Mouse (Mus musculus) thymus, adult 2 months (tissue): ENCODE results near the gene G0s2. TPM values are rescaled to one million over a fixed set of nuclear protein-coding genes. Genes with fewer than 3 reads are reported as not detected.

Source experiments
- DNase-seq: peaks from one replicate; pipeline ENCODE4 v3.0.0; 2021
- H3K27ac ChIP-seq: fragments of 200-500 bp; 2 replicates; pipeline ENCODE4 v1.5.1; 2012; ENCODE audit warnings: low read length, control low read depth; ENCODE audit not compliant: control insufficient read depth, insufficient read depth
- H3K27me3 ChIP-seq: fragments of 200-500 bp; 2 replicates; pipeline ENCODE4 v1.6.1; 2012; ENCODE audit warnings: mild to moderate bottlenecking, low read length, moderate library complexity, mixed read lengths; ENCODE audit not compliant: control insufficient read depth, insufficient read depth
- H3K36me3 ChIP-seq: fragments of 200-500 bp; 2 replicates; pipeline ENCODE4 v1.6.1; 2012; ENCODE audit warnings: mild to moderate bottlenecking, low read length, moderate library complexity; ENCODE audit not compliant: control insufficient read depth, insufficient read depth
- H3K4me1 ChIP-seq: fragments of 200-500 bp; replicated peaks from 2 replicates; pipeline ENCODE4 v1.6.1; 2012; ENCODE audit warnings: low read length; ENCODE audit not compliant: control insufficient read depth, insufficient read depth
- H3K4me3 ChIP-seq: fragments of 200-500 bp; 2 replicates; pipeline ENCODE4 v1.5.1; 2012; ENCODE audit warnings: mild to moderate bottlenecking, low read length, control low read depth, moderate library complexity; ENCODE audit not compliant: control insufficient read depth, insufficient read depth
- CTCF ChIP-seq: fragments of 200-500 bp; IDR thresholded peaks from 2 replicates; pipeline ENCODE4 v1.5.1; 2012; ENCODE audit warnings: mild to moderate bottlenecking, control low read depth, low read length, moderate library complexity, borderline replicate concordance; ENCODE audit not compliant: control insufficient read depth, poor library complexity, insufficient read depth; ENCODE audit errors: extremely low read depth
- POLR2A ChIP-seq: fragments of 200-500 bp; IDR thresholded peaks from 2 replicates; pipeline ENCODE4 v1.6.1; 2012; ENCODE audit warnings: mild to moderate bottlenecking, low read length, control low read depth, moderate library complexity; ENCODE audit not compliant: control insufficient read depth, poor library complexity, insufficient read depth; ENCODE audit errors: extremely low read depth
- WGBS: fragments of 180-500 bp; shearing (Covaris S2); methylation state at CpG from one replicate; pipeline ENCODE4 v1.1.7; 2018; 5-methylcytosine and 5-hydroxymethylcytosine counted together
- polyA plus RNA-seq: library from polyadenylated mRNA; depleted of rRNA; stranded (reverse); fragments of >200 nt; gene quantifications from 2 replicates; pipeline ENCODE4 v1.2.3, GENCODE M21; 2012

G0s2 gene
- polyA plus RNA-seq, 1 experiment = 61.6 TPM

DNA sequence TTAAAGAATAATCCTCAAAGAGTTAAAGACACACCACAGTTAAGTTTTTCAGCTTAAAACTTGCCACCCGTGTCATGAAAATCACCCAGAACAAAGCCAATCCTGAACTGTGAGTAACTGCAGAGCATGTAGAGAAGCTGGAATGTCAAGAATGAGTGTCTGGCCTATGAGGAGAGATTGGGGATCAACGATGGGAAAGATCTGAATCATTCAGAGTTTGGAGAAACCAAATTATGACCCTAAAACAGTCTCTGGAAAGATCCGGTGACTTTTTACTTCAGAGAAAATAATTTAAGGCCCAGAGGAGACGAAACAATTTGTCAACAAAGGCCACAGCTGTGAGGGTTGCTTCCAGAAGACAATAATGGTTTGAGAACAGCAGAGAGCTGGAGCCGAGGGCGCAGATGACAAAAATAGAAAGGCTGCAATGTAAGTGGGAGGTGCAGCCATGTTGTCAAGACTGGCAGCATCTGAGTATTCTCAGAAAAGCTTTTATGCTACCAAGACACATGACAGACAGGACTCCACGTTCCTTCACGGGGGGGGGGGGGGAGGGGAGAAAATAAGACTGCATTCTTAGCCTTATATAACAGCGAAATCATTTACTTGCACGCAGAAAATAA lies 29.3 kb downstream of the G0s2 start:
- WGBS = 79% methylated on average over 10 of the region's 10 CpGs
- peaks cover 13% of the 10 kb centered on the region for H3K36me3 ChIP-seq
- no peak overlapping the region for H3K27ac ChIP-seq
- no peak for DNase-seq
- TF ChIP-seq CTCF (no peak), POLR2A (no peak)
- peaks cover 11% of the 10 kb centered on the region for H3K4me1 ChIP-seq
- H3K27me3 ChIP-seq = no peaks in the 10 kb centered on the region
- H3K4me3 ChIP-seq = no peak overlapping the region

DNA sequence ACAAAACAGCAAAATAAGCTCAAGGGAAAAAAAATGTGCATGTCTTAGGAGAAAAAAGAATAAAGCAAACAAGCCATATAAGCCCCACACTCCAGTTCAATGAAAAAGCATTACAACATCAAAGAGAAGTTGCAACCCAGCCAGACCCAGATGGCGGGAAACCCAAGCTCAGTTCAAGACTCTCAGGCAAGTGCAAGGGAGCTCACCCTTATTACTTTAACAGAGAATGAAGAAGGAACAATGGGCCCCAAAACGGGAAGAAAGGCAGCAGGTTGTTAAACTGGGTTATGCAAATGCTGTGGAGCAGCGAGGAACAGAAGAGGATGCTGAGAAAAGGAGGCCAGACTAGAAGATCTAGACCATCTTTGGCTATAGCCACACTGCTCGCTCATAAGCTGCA lies 30.2 kb downstream of the G0s2 start:
- 35% methylated on average over 4 of the region's 4 CpGs for WGBS
- H3K27me3 ChIP-seq = no peaks in the 10 kb centered on the region
- TF ChIP-seq POLR2A (no peak), CTCF (no peak)
- no peak overlapping the region for H3K27ac ChIP-seq
- no peak for DNase-seq
- H3K4me1 ChIP-seq = peaks cover 11% of the 10 kb centered on the region
- peaks cover 17% of the 10 kb centered on the region for H3K36me3 ChIP-seq
- no peak overlapping the region for H3K4me3 ChIP-seq

DNA sequence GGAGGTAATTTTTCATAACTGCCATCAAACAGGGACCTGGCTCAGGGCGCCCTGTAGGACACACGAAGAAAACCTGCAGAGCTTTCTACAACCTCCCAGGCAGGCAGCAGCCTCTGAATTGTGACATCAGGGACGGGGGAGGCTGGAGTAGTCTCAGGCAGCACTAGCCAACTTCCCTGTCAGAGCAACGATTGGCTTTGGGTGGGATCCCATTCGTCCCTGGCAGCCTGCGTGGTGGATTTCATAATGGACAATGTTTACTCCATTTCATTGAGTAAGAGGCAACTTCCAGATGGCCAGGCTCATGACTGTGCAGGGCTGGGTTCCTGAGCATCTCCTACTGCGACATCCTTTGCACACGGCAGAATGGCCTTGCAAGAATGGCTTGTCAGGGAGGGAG lies 30.8 kb downstream of the G0s2 start:
- H3K27me3 ChIP-seq = no peaks in the 10 kb centered on the region
- TF ChIP-seq CTCF (no peak), POLR2A (no peak)
- H3K36me3 ChIP-seq = peaks cover 17% of the 10 kb centered on the region
- DNase-seq = no peak
- peaks cover 11% of the 10 kb centered on the region for H3K4me1 ChIP-seq
- H3K4me3 ChIP-seq = no peak overlapping the region
- 82% methylated on average over 8 of the region's 8 CpGs for WGBS
- no peak overlapping the region for H3K27ac ChIP-seq

GRCm38 (mm10) chr1:193241436-193241835 lies 31.6 kb downstream of the G0s2 start:
- no peak for TF ChIP-seq CTCF
- no peak for TF ChIP-seq POLR2A
- H3K4me1 ChIP-seq = peaks cover 11% of the 10 kb centered on the region
- H3K36me3 ChIP-seq = peaks cover 17% of the 10 kb centered on the region
- 97% methylated on average over 4 of the region's 4 CpGs for WGBS
- DNase-seq = no peak
- no peak overlapping the region for H3K4me3 ChIP-seq
- no peaks in the 10 kb centered on the region for H3K27me3 ChIP-seq
- no peak overlapping the region for H3K27ac ChIP-seq

DNA sequence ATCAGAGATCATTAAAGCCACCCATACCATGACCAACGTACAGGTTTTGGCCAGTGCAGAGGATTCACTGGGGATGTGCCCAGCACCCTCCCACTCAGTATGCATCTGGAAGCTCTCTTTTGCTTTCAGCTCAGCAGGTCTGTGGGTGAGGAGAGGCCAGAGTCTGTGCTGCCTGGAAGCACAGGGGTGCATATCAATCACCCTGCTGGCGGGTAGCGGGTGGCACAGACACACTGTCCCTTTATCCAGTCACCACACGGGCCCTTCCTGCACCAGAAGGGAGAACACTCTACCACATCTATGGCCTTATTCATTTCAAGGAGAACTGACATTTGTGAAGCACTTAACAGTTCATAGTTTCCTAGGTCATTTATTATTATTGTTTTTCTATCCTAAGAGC lies 34.6 kb downstream of the G0s2 start:
- WGBS = 79% methylated on average over 4 of the region's 4 CpGs
- DNase-seq = no peak
- Histone ChIP-seq H3K27ac (no peak overlapping the region), H3K27me3 (no peaks in the 10 kb centered on the region), H3K36me3 (peaks cover 17% of the 10 kb centered on the region), H3K4me3 (no peak overlapping the region), H3K4me1 (peaks cover 11% of the 10 kb centered on the region)
- no peak for TF ChIP-seq POLR2A
- no peak for TF ChIP-seq CTCF

GRCm38 (mm10) chr1:193234930-193235329 lies 38.1 kb downstream of the G0s2 start:
- Histone ChIP-seq H3K27me3 (no peaks in the 10 kb centered on the region), H3K4me1 (peaks cover 8% of the 10 kb centered on the region), H3K4me3 (no peak overlapping the region), H3K27ac (no peak overlapping the region), H3K36me3 (peaks cover 6% of the 10 kb centered on the region)
- DNase-seq = no peak
- no peak for TF ChIP-seq POLR2A
- TF ChIP-seq CTCF = no peak
- WGBS = 94% methylated on average over 7 of the region's 7 CpGs

DNA sequence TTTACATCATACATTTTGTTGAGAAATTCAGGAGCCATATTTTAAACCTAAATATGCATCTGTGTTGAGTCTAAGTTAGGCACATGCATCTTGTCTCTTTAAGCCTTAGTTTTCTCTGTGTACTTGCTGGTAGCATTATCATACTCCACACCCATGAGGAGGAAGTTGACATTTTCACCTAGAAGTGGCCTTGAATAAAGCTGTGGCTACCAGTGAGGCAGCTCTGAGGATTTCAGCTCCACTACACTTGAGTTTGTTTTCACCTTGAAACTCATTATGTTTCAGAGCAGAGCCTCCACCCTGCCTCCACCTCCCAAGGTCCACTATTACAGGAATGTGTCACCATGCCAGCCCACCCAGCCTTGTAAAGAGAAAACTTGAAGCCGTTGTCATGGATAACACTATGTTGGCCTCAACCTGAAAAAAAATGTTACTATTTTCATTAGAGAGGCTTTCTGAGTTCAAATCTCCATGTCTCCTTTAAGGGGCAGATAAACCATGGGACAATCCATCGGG lies 38.8 kb downstream of the G0s2 start:
- Histone ChIP-seq H3K27me3 (no peaks in the 10 kb centered on the region), H3K4me1 (peaks cover 8% of the 10 kb centered on the region), H3K27ac (no peak overlapping the region), H3K4me3 (no peak overlapping the region), H3K36me3 (peaks cover 4% of the 10 kb centered on the region)
- TF ChIP-seq CTCF (no peak), POLR2A (no peak)
- 97% methylated on average over 2 of the region's 2 CpGs for WGBS
- no peak for DNase-seq
